ENCODE assay signal across 23 mouse cellular contexts in the genomic region with DNA sequence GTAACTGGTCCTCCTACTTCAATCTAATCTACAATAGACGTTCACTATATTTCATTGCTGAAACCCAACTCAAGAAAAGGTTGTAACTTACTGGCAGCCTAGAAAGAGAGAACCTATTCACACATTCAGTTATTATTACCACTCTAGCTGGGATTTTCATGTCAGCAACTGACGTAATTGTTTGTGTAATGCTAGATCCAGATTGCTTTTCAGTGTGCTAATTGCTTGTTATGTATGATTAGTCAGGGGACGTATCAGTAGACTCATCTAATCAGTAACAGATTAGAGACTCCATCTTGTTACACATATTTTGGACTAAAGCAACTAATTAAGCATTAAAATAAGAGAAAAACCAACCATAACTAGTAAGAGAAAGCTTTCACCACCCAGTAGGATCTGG. TPM values are rescaled to one million over a fixed set of nuclear protein-coding genes. Genes with fewer than 3 reads are reported as not detected.
A peak's percentile ranks its signal among the peaks of the same experiment; 100 is the strongest.
DNase-seq lines count a peak whose midpoint lies in the region; ATAC-seq and TF ChIP-seq lines count a peak whose summit lies in the region.
"Had no signal": no experiment of that assay in that cellular context is flagged by ENCODE, and none has a peak within 500 bp of the region (broad histone marks: within the 10 kb centered on the region; RNA-seq: fewer than 3 reads in every experiment).

No protein-coding gene starts in this region.

- no peak overlapping the region for H3K27ac ChIP-seq in forebrain, embryonic 11.5 days (ENCODE audit: low read depth, low read length)
- H3K27ac ChIP-seq in forebrain, embryonic 16.5 days (ENCODE audit: low read length): no peak overlapping the region
- H3K27ac ChIP-seq in layer of hippocampus, adult 2 months: peak overlapping the region; percentile 18; the same call in 1 of the 2 replicates
- peak overlapping the region; percentile 83; the same call in 1 of the 2 replicates for H3K27ac ChIP-seq in small intestine, adult 2 months (ENCODE audit: insufficient read depth, low read depth, low read length)
- H3K27ac ChIP-seq in kidney, embryonic 14.5 days (ENCODE audit: low read depth, low read length): no peak overlapping the region
- H3K27ac ChIP-seq: embryonic facial prominence, embryonic 13.5 days; embryonic facial prominence, embryonic 15.5 days; forebrain, embryonic 12.5 days; forebrain, embryonic 15.5 days had no signal

- peaks cover 3% of the 10 kb centered on the region; the same call in 1 of the 2 replicates for H3K4me1 ChIP-seq in forebrain, embryonic 11.5 days (replicated peaks; ENCODE audit: control insufficient read depth, insufficient read depth, low read length)
- H3K4me1 ChIP-seq in forebrain, embryonic 16.5 days (replicated peaks; ENCODE audit: control insufficient read depth, insufficient read depth, low read length): peaks cover 6% of the 10 kb centered on the region
- peaks cover 16% of the 10 kb centered on the region; the same call in 1 of the 2 replicates for H3K4me1 ChIP-seq in small intestine, adult 2 months (ENCODE audit: control insufficient read depth, insufficient read depth, insufficient read length, low read length)
- H3K4me1 ChIP-seq in kidney, embryonic 14.5 days (ENCODE audit: control insufficient read depth, insufficient read depth, low read length): peaks cover 17% of the 10 kb centered on the region

- no peaks in the 10 kb centered on the region for H3K27me3 ChIP-seq in forebrain, embryonic 11.5 days (ENCODE audit: control insufficient read depth, insufficient read depth, low read length)
- no peaks in the 10 kb centered on the region for H3K27me3 ChIP-seq in forebrain, embryonic 16.5 days (replicated peaks; ENCODE audit: control insufficient read depth, insufficient read depth, low read length)
- H3K27me3 ChIP-seq in small intestine, adult 2 months (ENCODE audit: control insufficient read depth, insufficient read depth, low read length): no peaks in the 10 kb centered on the region
- H3K27me3 ChIP-seq in kidney, embryonic 14.5 days (ENCODE audit: control insufficient read depth, insufficient read depth, low read length): no peaks in the 10 kb centered on the region
- H3K27me3 ChIP-seq: CH12.LX; embryonic facial prominence, embryonic 13.5 days; embryonic facial prominence, embryonic 15.5 days; forebrain, embryonic 12.5 days; forebrain, embryonic 15.5 days had no signal

- H3K9me3 ChIP-seq in forebrain, embryonic 11.5 days (ENCODE audit: control insufficient read depth, low read length): no peaks in the 10 kb centered on the region
- H3K9me3 ChIP-seq in forebrain, embryonic 16.5 days (ENCODE audit: control insufficient read depth, low read length): no peaks in the 10 kb centered on the region
- no peaks in the 10 kb centered on the region for H3K9me3 ChIP-seq in kidney, embryonic 14.5 days (ENCODE audit: control insufficient read depth, low read length)
- H3K9me3 ChIP-seq: embryonic facial prominence, embryonic 13.5 days; embryonic facial prominence, embryonic 15.5 days; forebrain, embryonic 12.5 days; forebrain, embryonic 15.5 days had no signal

- DNase-seq in forebrain, embryonic 11.5 days (ENCODE audit: low spot score): peak; percentile 4
- no peak for DNase-seq in layer of hippocampus, adult 2 months (ENCODE audit: low spot score in 2 of 2)
- no peak for DNase-seq in layer of hippocampus, postnatal 10 days (ENCODE audit: low spot score in 2 of 2)
- peak; percentile 47 for DNase-seq in Muller cell, postnatal 12 days (ENCODE audit: inconsistent ontology term)
- DNase-seq: adrenal gland, adult 2 months; adrenal gland, postnatal 10 days; adrenal gland, postnatal 25 days; B cell, adult 2 months; cerebellum, adult 11-12 months; cerebellum, adult 9-10 months; cerebellum, postnatal 36 days; embryo, embryonic 11 days had no signal

- no peak overlapping the region for H3K4me2 ChIP-seq in forebrain, embryonic 11.5 days (ENCODE audit: low read depth, low read length, severe bottlenecking)
- no peak overlapping the region for H3K4me2 ChIP-seq in forebrain, embryonic 16.5 days (ENCODE audit: low read length)
- no peak overlapping the region for H3K4me2 ChIP-seq in kidney, embryonic 14.5 days (replicated peaks; ENCODE audit: low read depth, low read length)
- H3K4me2 ChIP-seq: embryonic facial prominence, embryonic 13.5 days; embryonic facial prominence, embryonic 15.5 days; forebrain, embryonic 12.5 days; forebrain, embryonic 15.5 days had no signal

- H3K36me3 ChIP-seq in forebrain, embryonic 11.5 days (ENCODE audit: control insufficient read depth, insufficient read depth, low read length): no peaks in the 10 kb centered on the region
- no peaks in the 10 kb centered on the region for H3K36me3 ChIP-seq in forebrain, embryonic 16.5 days (ENCODE audit: control insufficient read depth, insufficient read depth)
- H3K36me3 ChIP-seq in small intestine, adult 2 months (ENCODE audit: control insufficient read depth, insufficient read depth, low read length): no peaks in the 10 kb centered on the region
- no peaks in the 10 kb centered on the region for H3K36me3 ChIP-seq in kidney, embryonic 14.5 days (ENCODE audit: control insufficient read depth, insufficient read depth, low read length)
- H3K36me3 ChIP-seq: embryonic facial prominence, embryonic 13.5 days; embryonic facial prominence, embryonic 15.5 days; forebrain, embryonic 12.5 days; forebrain, embryonic 15.5 days; G1E had no signal

- 64% methylated on average over 3 of the region's 3 CpGs for WGBS in forebrain, embryonic 11.5 days
- WGBS in forebrain, embryonic 16.5 days: 26% methylated on average over 3 of the region's 3 CpGs
- 58% methylated on average over 3 of the region's 3 CpGs for WGBS in small intestine, adult 2 months
- 47% methylated on average over 3 of the region's 3 CpGs for WGBS in kidney, embryonic 14.5 days

- no peak for TF ChIP-seq POLR2A in small intestine, adult 2 months (IDR thresholded peaks at IDR 0.05; ENCODE audit: low read depth, low read length)

- ATAC-seq in forebrain, embryonic 11.5 days (replicated peaks; ENCODE audit: low FRiP score): no peak
- ATAC-seq in forebrain, embryonic 16.5 days: no peak
- no peak for ATAC-seq in kidney, embryonic 14.5 days (ENCODE audit: low FRiP score, low TSS enrichment)
- ATAC-seq: CD4-positive, CD25-positive, alpha-beta regulatory T cell, adult 4 months; forebrain, embryonic 15.5 days had no signal

- TF ChIP-seq CTCF in layer of hippocampus, adult 2 months (conservative IDR thresholded peaks at IDR 0.05): no peak
- no peak for TF ChIP-seq CTCF in small intestine, adult 2 months (IDR thresholded peaks at IDR 0.05; ENCODE audit: extremely low read depth, insufficient read length, insufficient replicate concordance, low read depth, low read length)

- no peak overlapping the region for H3K9ac ChIP-seq in forebrain, embryonic 11.5 days (ENCODE audit: low read length)
- H3K9ac ChIP-seq in forebrain, embryonic 16.5 days (replicated peaks; ENCODE audit: low read depth, low read length): no peak overlapping the region
- no peak overlapping the region for H3K9ac ChIP-seq in kidney, embryonic 14.5 days (ENCODE audit: low read depth, low read length)
- H3K9ac ChIP-seq: embryonic facial prominence, embryonic 13.5 days; embryonic facial prominence, embryonic 15.5 days; forebrain, embryonic 12.5 days; forebrain, embryonic 15.5 days had no signal

- H3K4me3 ChIP-seq in forebrain, embryonic 11.5 days (ENCODE audit: low read depth, low read length): no peak overlapping the region
- H3K4me3 ChIP-seq in forebrain, embryonic 16.5 days (replicated peaks; ENCODE audit: low read length): no peak overlapping the region
- no peak overlapping the region for H3K4me3 ChIP-seq in layer of hippocampus, adult 2 months
- H3K4me3 ChIP-seq in small intestine, adult 2 months (ENCODE audit: low read depth, low read length): no peak overlapping the region
- H3K4me3 ChIP-seq in kidney, embryonic 14.5 days (ENCODE audit: low read length): no peak overlapping the region
- H3K4me3 ChIP-seq: embryonic facial prominence, embryonic 13.5 days; embryonic facial prominence, embryonic 15.5 days; erythroblast, embryonic 14.5 days; forebrain, embryonic 12.5 days; forebrain, embryonic 15.5 days had no signal

RNA-seq across cellular contexts. Expression of a gene that starts 30.4 kb away (rescaled TPM):
- 133 and 134 TPM in 2 replicates for polyA plus RNA-seq in forebrain, embryonic 11.5 days (2014; fragmentation: Nextera tagmentation; extraction: Ambion mirVana)
- 287 and 288 TPM in 2 replicates for polyA plus RNA-seq in forebrain, embryonic 16.5 days (2015; fragmentation: Nextera tagmentation; extraction: Ambion mirVana)
- 1,000 to 10,000 TPM; 1,175 to 1,228 TPM for total RNA-seq in layer of hippocampus, adult 2 months (2021)
- 1,000 to 10,000 TPM; 1,081 to 1,149 TPM for total RNA-seq in layer of hippocampus, postnatal 10 days (2021)
- polyA plus RNA-seq in small intestine, adult 2 months (2012; rRNA removed): 133 and 387 TPM in 2 replicates
- polyA plus RNA-seq in kidney, embryonic 14.5 days (2014; fragmentation: Nextera tagmentation; extraction: Ambion mirVana): 166 and 225 TPM in 2 replicates
- polyA plus RNA-seq: G1E had no signal

Comparison
In these comparisons a context has a peak if more than half of its experiments do, and no peak if none do; other contexts are left out.
1. DNase-seq: peak in forebrain, embryonic 11.5 days (single experiment) and Muller cell, postnatal 12 days (single experiment); none in layer of hippocampus, adult 2 months (0 of 2) and layer of hippocampus, postnatal 10 days (0 of 2).
2. H3K27ac ChIP-seq: peak in layer of hippocampus, adult 2 months (single experiment) and small intestine, adult 2 months (single experiment); none in forebrain, embryonic 11.5 days (single experiment), forebrain, embryonic 16.5 days (single experiment) and kidney, embryonic 14.5 days (single experiment).